Mouse (Mus musculus) limb, embryonic 12.5 days (tissue): ENCODE results near the gene 4930426L09Rik. TPM values are rescaled to one million over a fixed set of nuclear protein-coding genes. Genes with fewer than 3 reads are reported as not detected.
"Not testable (repeated sequence)": the region's sequence is repeated elsewhere in the genome, so short reads cannot be mapped to it uniquely, and the experiment has no call there.

Experiments used
- ATAC-seq: fragments of 200-750 bp; cut with Nextera tagmentation; 2 replicates; pipeline ENCODE4 v1.8.0; 2017; ENCODE audit warnings: low read depth, moderate TSS enrichment; ENCODE audit not compliant: insufficient number of reproducible peaks, insufficient read depth, low FRiP score, low TSS enrichment
- H3K27ac ChIP-seq: fragments of 300-500 bp; sonication (generic); 2 replicates; pipeline ENCODE4 v1.5.1; 2016; ENCODE audit warnings: mild to moderate bottlenecking, moderate library complexity
- H3K27me3 ChIP-seq: fragments of 300-500 bp; sonication (generic); 2 replicates; pipeline ENCODE4 v1.6.1; 2016; ENCODE audit warnings: mild to moderate bottlenecking, moderate library complexity
- H3K36me3 ChIP-seq: fragments of 300-500 bp; sonication (generic); 2 replicates; pipeline ENCODE4 v1.6.1; 2016; ENCODE audit warnings: mild to moderate bottlenecking, moderate library complexity
- H3K4me1 ChIP-seq: fragments of 300-500 bp; sonication (generic); replicated peaks from 2 replicates; pipeline ENCODE4 v1.6.1; 2016
- H3K4me2 ChIP-seq: fragments of 300-500 bp; sonication (generic); 2 replicates; pipeline ENCODE4 v1.6.1; 2016; ENCODE audit warnings: mild to moderate bottlenecking, moderate library complexity
- H3K4me3 ChIP-seq: fragments of 300-500 bp; sonication (generic); replicated peaks from 2 replicates; pipeline ENCODE4 v1.5.1; 2016; ENCODE audit warnings: mild to moderate bottlenecking
- H3K9ac ChIP-seq: fragments of 300-500 bp; sonication (generic); replicated peaks from 2 replicates; pipeline ENCODE4 v1.6.1; 2016; ENCODE audit warnings: mild to moderate bottlenecking, moderate library complexity
- H3K9me3 ChIP-seq: fragments of 300-500 bp; sonication (generic); 2 replicates; pipeline ENCODE4 v1.6.1; 2016; ENCODE audit warnings: mild to moderate bottlenecking, moderate library complexity
- WGBS: fragments of 180-500 bp; shearing (Covaris S2); methylation state at CpG from one replicate; pipeline ENCODE4 v1.1.7; 2016; 5-methylcytosine and 5-hydroxymethylcytosine counted together
- polyA plus RNA-seq: library from polyadenylated mRNA; unstranded; fragments of >200 nt; fragmentation: Nextera tagmentation; extraction: Ambion mirVana; gene quantifications from 2 replicates; pipeline ENCODE4 v1.2.1, GENCODE M21; 2016

4930426L09Rik gene
- polyA plus RNA-seq, 1 experiment from 2014 or later, result 0.14 TPM

DNA sequence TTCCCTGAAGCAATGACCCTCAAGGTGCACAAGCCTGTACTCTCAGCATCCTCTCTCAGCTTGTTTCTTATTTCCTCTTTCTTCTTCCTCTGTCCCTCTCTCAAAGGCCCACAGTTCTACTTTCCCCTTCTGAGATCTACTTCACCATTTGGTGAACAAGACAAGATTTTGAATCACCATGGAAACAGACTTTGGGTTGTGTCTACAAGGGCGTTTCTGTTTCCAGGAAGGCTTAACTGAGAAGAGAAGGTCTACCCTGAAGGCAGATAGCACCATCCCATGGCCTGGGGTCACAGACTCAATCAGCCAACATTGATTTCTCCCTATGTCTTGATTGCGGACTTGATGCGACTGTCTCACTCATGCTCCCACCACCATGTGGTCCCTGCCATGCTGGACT, 9.3 kb upstream of the 4930426L09Rik start:
- no peak overlapping the region for H3K9ac ChIP-seq
- no peaks in the 10 kb centered on the region for H3K27me3 ChIP-seq
- no peak overlapping the region for H3K4me3 ChIP-seq
- no peaks in the 10 kb centered on the region for H3K9me3 ChIP-seq
- no peak overlapping the region for H3K27ac ChIP-seq
- H3K36me3 ChIP-seq, result no peaks in the 10 kb centered on the region
- ATAC-seq, result no peak
- H3K4me1 ChIP-seq, result peaks cover 3% of the 10 kb centered on the region
- WGBS, result 91% methylated on average over 3 of the region's 3 CpGs
- no peak overlapping the region for H3K4me2 ChIP-seq

- H3K9ac ChIP-seq, result no peak overlapping the region
- peaks cover 21% of the 10 kb centered on the region for H3K4me1 ChIP-seq
- H3K9me3 ChIP-seq, result no peaks in the 10 kb centered on the region
- H3K4me2 ChIP-seq, result no peak overlapping the region
- no peak overlapping the region for H3K4me3 ChIP-seq
- no peak for ATAC-seq
- H3K27me3 ChIP-seq, result no peaks in the 10 kb centered on the region; the same call in 1 of the 2 replicates
- 62% methylated on average over 7 of the region's 7 CpGs for WGBS
- H3K36me3 ChIP-seq, result no peaks in the 10 kb centered on the region
- H3K27ac ChIP-seq, result no peak overlapping the region
Observed at GRCm38 (mm10) chr2:18992512-18993510, 5.3 kb upstream of the 4930426L09Rik start.

DNA sequence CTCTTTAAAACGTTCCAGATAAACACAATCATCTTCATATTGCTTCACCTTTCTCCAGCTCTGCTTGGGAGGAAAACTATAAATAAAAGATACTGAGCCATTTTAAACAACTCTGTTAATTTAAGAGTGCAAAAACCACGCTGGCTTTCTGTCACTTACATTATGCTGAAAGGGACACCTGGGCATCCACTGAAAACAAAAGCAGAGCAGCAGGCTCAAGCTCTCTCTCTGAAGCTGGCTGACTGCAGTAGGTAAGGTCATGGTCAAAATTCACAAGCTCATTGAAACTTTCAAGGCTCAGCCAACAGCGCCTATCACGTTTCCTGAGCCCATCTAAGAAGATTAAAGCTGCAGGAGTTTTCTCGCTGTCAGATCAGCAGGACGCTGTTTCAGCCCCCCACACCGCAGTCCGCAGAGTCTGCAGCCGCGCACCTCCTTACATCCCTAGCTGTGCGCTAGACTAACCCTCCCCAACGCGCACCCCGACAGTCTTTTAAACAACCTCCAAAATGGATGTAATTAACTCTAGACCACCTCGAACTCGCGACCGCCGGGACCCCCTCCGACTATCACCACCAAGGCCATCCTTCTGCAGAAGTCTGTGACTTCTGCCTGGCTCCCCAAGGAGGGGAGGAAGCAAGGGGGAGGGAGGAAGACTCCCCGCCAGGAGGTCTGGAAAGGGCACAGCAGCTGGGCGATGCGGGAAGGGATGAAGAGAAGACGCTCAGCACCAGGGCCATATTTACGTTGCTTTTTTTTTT, 1.5 kb upstream of the 4930426L09Rik start:
- H3K4me2 ChIP-seq, result peak overlapping the region; percentile 96
- WGBS, result under 1% methylated on average over 25 of the region's 25 CpGs
- H3K9me3 ChIP-seq, result no peaks in the 10 kb centered on the region
- no peak overlapping the region for H3K27ac ChIP-seq
- H3K27me3 ChIP-seq, result no peaks in the 10 kb centered on the region; the same call in 1 of the 2 replicates
- H3K9ac ChIP-seq, result peak overlapping the region; percentile 76
- ATAC-seq, result no peak
- H3K4me1 ChIP-seq, result peaks cover 21% of the 10 kb centered on the region
- peak overlapping the region; percentile 71 for H3K4me3 ChIP-seq
- H3K36me3 ChIP-seq, result no peaks in the 10 kb centered on the region

- Histone ChIP-seq H3K9ac (peak overlapping the region; percentile 76), H3K4me1 (peaks cover 21% of the 10 kb centered on the region), H3K4me2 (peak overlapping the region; percentile 96), H3K27me3 (no peaks in the 10 kb centered on the region; the same call in 1 of the 2 replicates), H3K9me3 (no peaks in the 10 kb centered on the region), H3K27ac (peak overlapping the region; percentile 87), H3K4me3 (peak overlapping the region; percentile 71), H3K36me3 (no peaks in the 10 kb centered on the region)
- WGBS, result under 1% methylated on average over 46 of the region's 46 CpGs
- ATAC-seq, result peak; percentile 70; the same call in 1 of the 2 replicates
Observed at GRCm38 (mm10) chr2:18997387-18997971, 664 bp upstream of the 4930426L09Rik start.

GRCm38 (mm10) chr2:18999395-18999794, 1.3 kb downstream of the 4930426L09Rik start:
- H3K4me2 ChIP-seq, result no peak overlapping the region
- H3K4me1 ChIP-seq, result peaks cover 15% of the 10 kb centered on the region
- no peaks in the 10 kb centered on the region for H3K36me3 ChIP-seq
- 89% methylated on average over 2 of the region's 2 CpGs for WGBS
- no peak overlapping the region for H3K27ac ChIP-seq
- no peak overlapping the region for H3K9ac ChIP-seq
- H3K9me3 ChIP-seq, result no peaks in the 10 kb centered on the region
- ATAC-seq, result no peak
- H3K27me3 ChIP-seq, result no peaks in the 10 kb centered on the region; the same call in 1 of the 2 replicates
- H3K4me3 ChIP-seq, result no peak overlapping the region

DNA sequence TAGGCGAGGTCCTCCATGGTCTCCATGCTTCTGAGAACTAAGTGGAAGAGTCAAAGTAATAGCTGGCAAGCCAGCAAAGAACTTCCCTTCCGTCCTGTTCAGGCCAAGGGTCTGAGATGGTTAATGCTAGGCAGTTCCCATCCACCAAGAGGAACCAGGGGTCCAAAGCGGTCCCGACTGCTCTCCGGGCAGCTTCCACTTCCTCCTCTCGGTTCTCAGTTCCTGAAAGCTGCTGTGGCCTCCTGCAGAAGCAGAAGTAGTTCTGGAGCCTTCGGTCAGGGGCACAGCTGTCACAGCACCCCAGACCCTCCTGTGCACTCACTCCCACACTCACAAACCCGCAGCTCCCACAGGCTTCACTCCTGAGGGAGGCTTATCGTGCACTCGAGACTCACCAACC, 6.7 kb downstream of the 4930426L09Rik start:
- no peak for ATAC-seq
- H3K4me2 ChIP-seq, result no peak overlapping the region
- H3K27ac ChIP-seq, result no peak overlapping the region
- H3K9me3 ChIP-seq, result no peaks in the 10 kb centered on the region
- no peaks in the 10 kb centered on the region; the same call in 1 of the 2 replicates for H3K4me1 ChIP-seq
- WGBS, result 73% methylated on average over 10 of the region's 10 CpGs
- H3K9ac ChIP-seq, result no peak overlapping the region
- no peaks in the 10 kb centered on the region for H3K36me3 ChIP-seq
- H3K4me3 ChIP-seq, result no peak overlapping the region
- no peaks in the 10 kb centered on the region for H3K27me3 ChIP-seq

- Histone ChIP-seq H3K27me3 (no peaks in the 10 kb centered on the region), H3K9ac (no peak overlapping the region), H3K4me1 (no peaks in the 10 kb centered on the region; the same call in 1 of the 2 replicates), H3K9me3 (no peaks in the 10 kb centered on the region), H3K27ac (no peak overlapping the region), H3K36me3 (no peaks in the 10 kb centered on the region), H3K4me2 (no peak overlapping the region), H3K4me3 (no peak overlapping the region)
- ATAC-seq, result no peak
- WGBS, result 96% methylated on average over 7 of the region's 7 CpGs
Observed at GRCm38 (mm10) chr2:19006124-19006523, 8.0 kb downstream of the 4930426L09Rik start.

GRCm38 (mm10) chr2:19007580-19007979, 9.4 kb downstream of the 4930426L09Rik start:
- no peaks in the 10 kb centered on the region for H3K27me3 ChIP-seq
- H3K4me1 ChIP-seq, result no peaks in the 10 kb centered on the region; the same call in 1 of the 2 replicates
- no peaks in the 10 kb centered on the region for H3K9me3 ChIP-seq
- no peak overlapping the region for H3K27ac ChIP-seq
- H3K9ac ChIP-seq, result no peak overlapping the region
- H3K4me3 ChIP-seq, result no peak overlapping the region
- ATAC-seq, result no peak
- no peak overlapping the region for H3K4me2 ChIP-seq
- WGBS, result 52% methylated on average over 4 of the region's 4 CpGs
- H3K36me3 ChIP-seq, result no peaks in the 10 kb centered on the region

- H3K9ac ChIP-seq, H3K27me3 ChIP-seq, H3K36me3 ChIP-seq, H3K4me1 ChIP-seq, H3K4me2 ChIP-seq, ATAC-seq, H3K27ac ChIP-seq, H3K4me3 ChIP-seq, H3K9me3 ChIP-seq: not testable (repeated sequence)
- 83% methylated on average over 1 of the region's 1 CpGs for WGBS
Observed at GRCm38 (mm10) chr2:19010541-19010940, 12.4 kb downstream of the 4930426L09Rik start.

- Histone ChIP-seq H3K4me3 (no peak overlapping the region), H3K36me3 (no peaks in the 10 kb centered on the region), H3K4me1 (no peaks in the 10 kb centered on the region; the same call in 1 of the 2 replicates), H3K27ac (no peak overlapping the region), H3K9ac (no peak overlapping the region), H3K27me3 (no peaks in the 10 kb centered on the region), H3K4me2 (no peak overlapping the region), H3K9me3 (no peaks in the 10 kb centered on the region)
- no peak for ATAC-seq
- WGBS, result 77% methylated on average over 6 of the region's 6 CpGs
Observed at GRCm38 (mm10) chr2:19011443-19011842, 13.3 kb downstream of the 4930426L09Rik start.

DNA sequence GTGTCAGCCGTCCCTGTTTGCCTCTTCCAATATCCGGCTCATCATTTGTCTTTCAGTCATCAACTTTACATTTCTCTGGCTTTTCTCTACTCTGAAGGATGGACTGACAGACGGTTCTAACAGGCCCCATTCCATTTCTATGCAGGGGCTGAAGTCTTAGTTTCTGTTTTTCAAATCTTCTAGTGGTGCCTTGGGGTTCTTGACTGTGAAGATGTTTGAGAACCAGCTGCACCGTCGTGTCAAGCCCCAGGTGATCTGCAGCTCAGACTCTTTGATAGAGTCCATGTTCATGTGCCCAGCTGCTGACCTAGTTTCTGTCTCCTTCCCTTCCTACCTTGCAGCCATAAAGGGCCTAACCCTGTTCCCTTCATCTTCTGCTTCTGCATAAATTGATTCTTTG, 18.2 kb downstream of the 4930426L09Rik start:
- 84% methylated on average over 5 of the region's 5 CpGs for WGBS
- Histone ChIP-seq H3K27me3 (no peaks in the 10 kb centered on the region), H3K4me1 (no peaks in the 10 kb centered on the region), H3K9me3 (no peaks in the 10 kb centered on the region), H3K9ac (no peak overlapping the region), H3K4me3 (no peak overlapping the region), H3K27ac (no peak overlapping the region), H3K36me3 (no peaks in the 10 kb centered on the region), H3K4me2 (no peak overlapping the region)
- no peak for ATAC-seq
